Mouse (Mus musculus) right cerebral cortex, postnatal 25 days (tissue): ENCODE results near the gene Tbx20.

Experiments used
- DNase-seq: peaks from one replicate; pipeline ENCODE4 v3.0.0; 2022

The Tbx20 gene

GRCm38 (mm10) chr9:24774160-24774969, at the start of gene Tbx20:
TSS of gene Tbx20 (minus strand) at chr9:24774303.
- DNase-seq: peak; percentile 19

GRCm38 (mm10) chr9:24818511-24818910, 44.4 kb upstream of the Tbx20 start:
- DNase-seq: no peak

GRCm38 (mm10) chr9:24812461-24812860, 38.4 kb upstream of the Tbx20 start:
- DNase-seq: no peak

GRCm38 (mm10) chr9:24792110-24792509, 18.0 kb upstream of the Tbx20 start:
- DNase-seq: no peak

GRCm38 (mm10) chr9:24789396-24789795, 15.3 kb upstream of the Tbx20 start:
- no peak for DNase-seq

GRCm38 (mm10) chr9:24782338-24782737, 8.2 kb upstream of the Tbx20 start:
- no peak for DNase-seq

- no peak for DNase-seq
These were observed 6.9 kb upstream of the Tbx20 start for GRCm38 (mm10) chr9:24780929-24781441.

GRCm38 (mm10) chr9:24780391-24780928, 6.4 kb upstream of the Tbx20 start:
- DNase-seq: no peak

- no peak for DNase-seq
These were observed 5.9 kb upstream of the Tbx20 start for GRCm38 (mm10) chr9:24779975-24780374.

- no peak for DNase-seq
These were observed 4.5 kb upstream of the Tbx20 start for GRCm38 (mm10) chr9:24778571-24778970.

- DNase-seq: no peak
These were observed 3.9 kb upstream of the Tbx20 start for GRCm38 (mm10) chr9:24777961-24778360.

- peak; percentile 33 for DNase-seq
These were observed 3.2 kb upstream of the Tbx20 start for GRCm38 (mm10) chr9:24777176-24777895.

- no peak for DNase-seq
These were observed 2.4 kb upstream of the Tbx20 start for GRCm38 (mm10) chr9:24776487-24776886.

- DNase-seq: no peak
These were observed 1.5 kb upstream of the Tbx20 start for GRCm38 (mm10) chr9:24775567-24775966.

- DNase-seq: no peak
These were observed 898 bp upstream of the Tbx20 start for GRCm38 (mm10) chr9:24775001-24775400.

- no peak for DNase-seq
These were observed 434 bp downstream of the Tbx20 start for GRCm38 (mm10) chr9:24773669-24774068.

GRCm38 (mm10) chr9:24773171-24773570, 932 bp downstream of the Tbx20 start:
- DNase-seq: no peak

GRCm38 (mm10) chr9:24772431-24773120, 1.5 kb downstream of the Tbx20 start:
- DNase-seq: no peak

GRCm38 (mm10) chr9:24771713-24772112, 2.4 kb downstream of the Tbx20 start:
- no peak for DNase-seq

GRCm38 (mm10) chr9:24770941-24771405, 3.1 kb downstream of the Tbx20 start:
- DNase-seq: no peak

- no peak for DNase-seq
These were observed 3.8 kb downstream of the Tbx20 start for GRCm38 (mm10) chr9:24770149-24770940.

GRCm38 (mm10) chr9:24769611-24770010, 4.5 kb downstream of the Tbx20 start:
- DNase-seq: no peak
